Mouse (Mus musculus) liver, embryonic 14.5 days (tissue): ENCODE measurements around the gene Drosha.

ENCODE experiments used
- CTCF ChIP-seq: IDR thresholded peaks from 2 replicates; pipeline ENCODE4 v1.5.1; 2016; ENCODE audit warnings: antibody characterized with exemption, low read depth, control low read depth
- EP300 ChIP-seq: IDR thresholded peaks from 2 replicates; pipeline ENCODE4 v1.6.1; 2016; ENCODE audit warnings: antibody characterized with exemption, low read depth

GRCm38 (mm10) chr15:12798043-12798442, 26.6 kb upstream of the Drosha start:
- TF ChIP-seq CTCF: no peak
- no peak for TF ChIP-seq EP300
